In genomic region chr14:79273697-79274477, GRCm38 (mm10) we compare ENCODE assay signal across 10 mouse cellular contexts. TPM values are rescaled to one million over a fixed set of nuclear protein-coding genes. Genes with fewer than 3 reads are reported as not detected.
DNase-seq lines count a peak whose midpoint lies in the region; ATAC-seq lines count a peak whose summit lies in the region.
"Had no signal": no experiment of that assay in that cellular context is flagged by ENCODE, and none has a peak within 500 bp of the region (broad histone marks: within the 10 kb centered on the region; RNA-seq: fewer than 3 reads in every experiment).

No protein-coding gene starts in this region.

- peaks cover 29% of the 10 kb centered on the region for H3K4me1 ChIP-seq in heart, embryonic 12.5 days (replicated peaks)
- H3K4me1 ChIP-seq in forebrain, embryonic 14.5 days (ENCODE audit: control insufficient read depth, insufficient read depth, low read length) = no peaks in the 10 kb centered on the region
- H3K4me1 ChIP-seq in kidney, embryonic 14.5 days (ENCODE audit: control insufficient read depth, insufficient read depth, low read length) = 0 out of 2 replicates have a peak, but pooled peaks cover 5% of the 10 kb centered on the region
- peaks cover 17% of the 10 kb centered on the region for H3K4me1 ChIP-seq in midbrain, embryonic 15.5 days

- H3K9ac ChIP-seq in heart, embryonic 12.5 days = no peak overlapping the region
- H3K9ac ChIP-seq in forebrain, embryonic 14.5 days (ENCODE audit: low read length) = no peak overlapping the region
- no peak overlapping the region for H3K9ac ChIP-seq in kidney, embryonic 14.5 days (ENCODE audit: low read depth, low read length)
- H3K9ac ChIP-seq in midbrain, embryonic 15.5 days = no peak overlapping the region

- no peak for ATAC-seq in heart, embryonic 12.5 days (ENCODE audit: insufficient number of reproducible peaks, low FRiP score)
- peak; percentile 58 for ATAC-seq in forebrain, embryonic 14.5 days
- ATAC-seq in kidney, embryonic 14.5 days (ENCODE audit: low FRiP score, low TSS enrichment) = no peak
- peak; percentile 72 for ATAC-seq in midbrain, embryonic 15.5 days (replicated peaks)

- H3K36me3 ChIP-seq in heart, embryonic 12.5 days = no peaks in the 10 kb centered on the region
- H3K36me3 ChIP-seq in forebrain, embryonic 14.5 days (ENCODE audit: control insufficient read depth, insufficient read depth, low read length) = no peaks in the 10 kb centered on the region
- H3K36me3 ChIP-seq in kidney, embryonic 14.5 days (ENCODE audit: control insufficient read depth, insufficient read depth, low read length) = no peaks in the 10 kb centered on the region
- H3K36me3 ChIP-seq in midbrain, embryonic 15.5 days (replicated peaks) = no peaks in the 10 kb centered on the region

- H3K9me3 ChIP-seq in heart, embryonic 12.5 days (replicated peaks) = 0 out of 2 replicates have a peak, but pooled peaks cover 3% of the 10 kb centered on the region
- H3K9me3 ChIP-seq in forebrain, embryonic 14.5 days (replicated peaks; ENCODE audit: control insufficient read depth, low read length) = no peaks in the 10 kb centered on the region
- H3K9me3 ChIP-seq in kidney, embryonic 14.5 days (ENCODE audit: control insufficient read depth, low read length) = no peaks in the 10 kb centered on the region
- no peaks in the 10 kb centered on the region for H3K9me3 ChIP-seq in midbrain, embryonic 15.5 days

- 58% methylated on average over 15 of the region's 15 CpGs for WGBS in heart, embryonic 12.5 days
- 72% methylated on average over 15 of the region's 15 CpGs for WGBS in forebrain, embryonic 14.5 days
- 58% methylated on average over 15 of the region's 15 CpGs for WGBS in kidney, embryonic 14.5 days
- 54% methylated on average over 15 of the region's 15 CpGs for WGBS in midbrain, embryonic 15.5 days

- H3K4me2 ChIP-seq in heart, embryonic 12.5 days = no peak overlapping the region
- no peak overlapping the region for H3K4me2 ChIP-seq in forebrain, embryonic 14.5 days (ENCODE audit: low read length)
- no peak overlapping the region for H3K4me2 ChIP-seq in kidney, embryonic 14.5 days (replicated peaks; ENCODE audit: low read depth, low read length)
- no peak overlapping the region for H3K4me2 ChIP-seq in midbrain, embryonic 15.5 days

- no peak overlapping the region for H3K27ac ChIP-seq in heart, embryonic 12.5 days (ENCODE audit: poor library complexity, severe bottlenecking)
- H3K27ac ChIP-seq in forebrain, embryonic 14.5 days (ENCODE audit: low read depth, low read length) = no peak overlapping the region
- H3K27ac ChIP-seq in kidney, embryonic 14.5 days (ENCODE audit: low read depth, low read length) = peak overlapping the region; percentile 25; the same call in 1 of the 2 replicates
- peak overlapping the region; percentile 63 for H3K27ac ChIP-seq in midbrain, embryonic 15.5 days

- no peaks in the 10 kb centered on the region for H3K27me3 ChIP-seq in heart, embryonic 12.5 days (replicated peaks)
- no peaks in the 10 kb centered on the region for H3K27me3 ChIP-seq in forebrain, embryonic 14.5 days (replicated peaks; ENCODE audit: control insufficient read depth, insufficient read depth, low read length)
- H3K27me3 ChIP-seq in kidney, embryonic 14.5 days (ENCODE audit: control insufficient read depth, insufficient read depth, low read length) = no peaks in the 10 kb centered on the region
- no peaks in the 10 kb centered on the region for H3K27me3 ChIP-seq in midbrain, embryonic 15.5 days (replicated peaks)

- peak; percentile 99 for DNase-seq in heart, adult 11 months
- DNase-seq in forebrain, embryonic 14.5 days (ENCODE audit: low spot score) = peak; percentile 29
- DNase-seq in layer of hippocampus, postnatal 25 days (ENCODE audit: extremely low spot score in 1 of 2, low spot score in 1 of 2) = no peak
- DNase-seq in right cerebral cortex, adult 2 months (ENCODE audit: low spot score in 2 of 2) = no peak
- DNase-seq in B cell, adult 2 months = no peak
- DNase-seq: cerebellum, adult 9-10 months had no signal

- H3K4me3 ChIP-seq in heart, embryonic 12.5 days = no peak overlapping the region
- H3K4me3 ChIP-seq in forebrain, embryonic 14.5 days (ENCODE audit: low read depth, low read length) = no peak overlapping the region
- H3K4me3 ChIP-seq in kidney, embryonic 14.5 days (ENCODE audit: low read length) = no peak overlapping the region
- H3K4me3 ChIP-seq in midbrain, embryonic 15.5 days = no peak overlapping the region

RNA-seq across cellular contexts. Expression of gene Zfp957, which starts 26.7 kb away (rescaled TPM):
- polyA plus RNA-seq in heart, embryonic 12.5 days (2016; fragmentation: Nextera tagmentation; extraction: Ambion mirVana) = not detected in 2 replicates
- not detected in 2 replicates for polyA plus RNA-seq in forebrain, embryonic 14.5 days (2014; fragmentation: Nextera tagmentation; extraction: Ambion mirVana)
- not detected in 2 replicates for polyA plus RNA-seq in kidney, embryonic 14.5 days (2014; fragmentation: Nextera tagmentation; extraction: Ambion mirVana)
- 0.06 TPM in 1 of 2 replicates, not detected in the other for polyA plus RNA-seq in midbrain, embryonic 15.5 days (2015; fragmentation: Nextera tagmentation; extraction: Ambion mirVana)
- not detected for total RNA-seq in layer of hippocampus, postnatal 25 days (2021)
- polyA plus RNA-seq: heart, embryonic 14.5 days had no signal

RNA-seq across cellular contexts. Expression of gene Rgcc, which starts 27.6 kb away (rescaled TPM):
- 9.3 and 11.6 TPM in 2 replicates for polyA plus RNA-seq in heart, embryonic 12.5 days (2016; fragmentation: Nextera tagmentation; extraction: Ambion mirVana)
- 68.7 and 81.5 TPM in 2 replicates for polyA plus RNA-seq in forebrain, embryonic 14.5 days (2014; fragmentation: Nextera tagmentation; extraction: Ambion mirVana)
- 22.7 and 26.0 TPM in 2 replicates for polyA plus RNA-seq in kidney, embryonic 14.5 days (2014; fragmentation: Nextera tagmentation; extraction: Ambion mirVana)
- 21.4 and 33.6 TPM in 2 replicates for polyA plus RNA-seq in midbrain, embryonic 15.5 days (2015; fragmentation: Nextera tagmentation; extraction: Ambion mirVana)
- 10 to 100 TPM; 39.6 to 43.9 TPM for total RNA-seq in layer of hippocampus, postnatal 25 days (2021)

Comparison
In these comparisons a context has a peak if more than half of its experiments do, and no peak if none do; other contexts are left out.
1. DNase-seq: peak in heart, adult 11 months (single experiment) and forebrain, embryonic 14.5 days (single experiment); none in layer of hippocampus, postnatal 25 days (0 of 2), right cerebral cortex, adult 2 months (0 of 2) and B cell, adult 2 months (0 of 2).
2. ATAC-seq: peak in forebrain, embryonic 14.5 days (single experiment) and midbrain, embryonic 15.5 days (single experiment); none in heart, embryonic 12.5 days (single experiment) and kidney, embryonic 14.5 days (single experiment).
3. H3K27ac ChIP-seq: peak in kidney, embryonic 14.5 days (single experiment) and midbrain, embryonic 15.5 days (single experiment); none in heart, embryonic 12.5 days (single experiment) and forebrain, embryonic 14.5 days (single experiment).